Mouse (Mus musculus) spleen, postnatal 4 days (tissue): ENCODE results near the gene Akap8l.

Experiments used
- DNase-seq, 2 experiments: peaks; one replicate each; pipeline ENCODE4 v3.0.0; 2022; ENCODE audit warnings: low spot score in 2 of 2

Gene Akap8l

DNA sequence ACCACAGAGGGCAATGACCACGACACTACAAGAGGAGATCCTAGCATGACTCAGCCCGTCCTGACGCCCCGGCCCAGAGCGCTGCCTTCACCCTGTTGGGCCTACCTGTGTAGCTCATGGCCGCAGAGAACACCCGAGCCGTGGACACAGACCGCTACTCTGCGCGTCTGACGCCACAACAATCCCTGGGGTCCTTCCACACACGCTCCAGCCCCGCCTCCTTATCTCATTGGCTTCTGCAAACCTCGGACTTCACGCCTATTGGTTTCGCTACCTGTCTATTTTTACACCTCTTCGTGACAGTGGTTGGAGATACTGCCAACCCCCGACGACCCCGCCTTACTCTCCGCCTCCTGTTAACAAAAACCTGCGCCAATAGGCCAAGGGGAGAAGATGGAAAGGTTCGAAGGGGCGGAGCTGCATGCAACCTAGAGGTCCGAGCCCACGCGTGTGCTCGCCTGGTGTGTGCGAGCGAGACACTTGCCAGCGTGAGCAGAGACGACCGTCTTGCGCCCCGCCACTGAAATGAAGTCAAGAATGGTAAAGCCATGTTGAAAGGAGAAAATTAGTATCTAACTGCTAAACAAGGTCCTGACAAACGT is at the start of gene Akap8l:
TSS of gene Akap8l (minus strand) at position 226 of the 602 bp plus-strand sequence.
- DNase-seq, result peak; percentile 94

DNA sequence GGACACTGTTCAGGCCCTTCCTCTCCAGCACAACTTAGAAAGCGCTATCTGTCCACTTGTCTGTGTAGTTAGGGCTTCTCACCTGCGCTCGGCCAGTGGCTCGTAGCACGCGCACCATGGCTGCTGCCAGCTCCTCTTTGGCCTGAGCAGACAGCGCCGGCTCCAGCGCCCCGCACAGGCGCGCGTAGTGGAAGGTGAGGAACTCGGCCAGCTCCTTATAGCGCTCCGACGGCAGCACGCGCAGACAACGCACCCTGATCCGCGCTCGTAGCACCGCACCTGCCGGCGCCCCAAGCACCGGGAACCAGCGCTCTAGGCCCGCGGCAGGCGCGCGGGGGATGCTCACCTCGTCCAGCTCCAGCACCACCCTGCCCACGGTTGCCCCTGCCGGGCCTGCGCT is 45.9 kb upstream of the Akap8l start:
- no peak for DNase-seq

DNA sequence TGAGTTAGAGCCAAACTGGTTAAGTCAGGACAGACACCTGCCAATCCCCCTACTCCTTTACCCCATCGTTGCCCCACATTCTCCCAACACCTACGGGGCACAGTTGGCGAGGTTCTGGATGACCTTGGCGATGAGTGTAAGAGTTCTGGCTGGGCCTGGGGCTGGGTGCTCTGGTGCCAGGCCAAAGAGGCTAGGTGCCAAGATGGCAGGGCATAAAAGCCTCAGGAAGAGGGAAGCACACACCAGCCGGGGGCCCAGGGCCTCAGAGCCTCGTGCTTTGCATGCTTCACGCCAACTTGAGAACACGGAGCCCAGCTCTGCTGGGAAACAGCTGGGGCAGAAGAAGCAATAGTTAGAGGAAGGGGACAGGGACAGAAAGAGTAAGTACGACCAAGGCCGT is 43.5 kb upstream of the Akap8l start:
- no peak for DNase-seq

DNA sequence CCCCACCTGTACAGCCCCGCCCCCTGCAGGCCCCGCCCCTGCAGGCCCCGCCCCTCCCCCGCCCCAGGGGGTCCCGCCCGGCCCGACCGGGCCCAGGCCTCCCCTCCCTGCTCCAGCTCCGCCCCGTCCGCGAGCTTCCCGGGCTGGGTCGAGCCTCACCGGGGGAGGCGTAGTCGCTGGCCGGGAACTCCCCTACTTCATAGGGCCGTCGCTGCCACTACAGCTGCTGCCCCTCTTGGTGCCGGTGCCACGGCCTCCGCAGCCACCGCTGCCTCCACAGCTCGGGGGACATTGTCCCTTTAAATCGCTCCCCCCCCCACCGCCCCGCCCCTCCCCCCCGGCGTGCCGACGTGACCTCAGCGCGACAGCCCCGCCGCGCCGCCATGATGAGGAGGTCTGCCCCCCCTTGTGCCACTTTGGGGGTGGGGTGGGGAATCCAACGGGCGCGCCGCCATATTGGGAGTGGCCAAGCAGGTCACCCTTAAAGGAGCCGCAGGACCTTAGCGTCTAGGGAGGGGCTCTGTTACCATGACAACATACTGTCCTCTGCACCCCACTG is 38.8 kb upstream of the Akap8l start, which contains the start of gene Wiz:
TSS of gene Wiz (minus strand) at position 339 of the 559 bp plus-strand sequence.
- peak; percentile 89 to 93 for DNase-seq

DNA sequence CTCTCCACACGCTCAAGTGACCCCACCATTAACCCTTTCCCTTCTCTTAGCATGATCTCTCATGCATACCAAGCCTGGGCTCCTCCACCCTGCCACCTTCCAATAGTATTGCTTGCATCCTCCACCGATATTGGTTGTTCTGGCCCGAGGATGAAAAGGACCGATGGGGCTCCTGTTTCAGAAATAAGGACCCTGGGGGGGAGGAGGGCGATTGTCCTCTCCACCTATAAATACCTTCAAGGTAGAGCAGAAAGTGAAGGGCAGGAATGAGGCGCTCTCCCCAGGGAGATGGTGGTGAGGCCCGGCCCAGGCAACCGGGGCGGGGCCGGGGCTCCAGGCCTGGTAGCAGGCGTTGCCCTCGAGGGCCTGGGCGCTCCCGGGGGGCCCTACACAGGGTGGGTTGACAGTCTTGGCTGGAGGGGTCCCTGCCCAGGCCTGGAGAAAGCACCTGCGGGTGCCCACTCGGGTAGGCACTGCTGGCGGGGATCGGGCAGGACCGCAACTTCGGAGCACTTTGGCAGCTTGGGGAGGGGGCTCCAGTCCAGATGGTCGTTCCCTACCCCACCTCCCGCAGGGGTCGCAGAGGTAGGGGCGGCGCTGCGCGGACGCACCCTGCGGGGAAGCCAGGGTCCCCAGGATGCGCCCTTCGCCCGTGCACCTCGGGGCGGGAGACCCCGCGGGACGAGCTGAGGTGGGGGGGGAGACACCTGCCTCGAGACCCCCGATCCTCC is 38.1 kb upstream of the Akap8l start:
- peak; percentile 54 to 78 for DNase-seq

DNA sequence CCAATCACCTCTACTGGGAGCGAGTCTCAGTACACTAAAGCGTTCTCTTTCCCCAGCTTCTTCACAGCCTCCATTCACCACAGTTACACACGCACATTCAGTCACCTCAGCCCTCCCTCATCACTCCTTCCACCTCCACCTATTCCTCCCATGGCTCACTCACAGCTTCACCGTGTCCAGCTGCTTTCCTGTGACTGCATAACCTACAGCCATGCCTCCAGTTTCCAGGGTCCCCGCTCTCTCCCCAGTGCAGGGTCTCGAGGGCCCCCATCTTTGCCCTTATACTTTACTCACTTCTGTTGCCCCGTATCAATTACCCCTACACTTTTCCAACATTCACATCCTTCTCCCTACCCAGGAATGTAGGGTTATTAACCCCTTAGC is 37.6 kb upstream of the Akap8l start:
- DNase-seq, result peak in 1 of 2 experiments; percentile 11

DNA sequence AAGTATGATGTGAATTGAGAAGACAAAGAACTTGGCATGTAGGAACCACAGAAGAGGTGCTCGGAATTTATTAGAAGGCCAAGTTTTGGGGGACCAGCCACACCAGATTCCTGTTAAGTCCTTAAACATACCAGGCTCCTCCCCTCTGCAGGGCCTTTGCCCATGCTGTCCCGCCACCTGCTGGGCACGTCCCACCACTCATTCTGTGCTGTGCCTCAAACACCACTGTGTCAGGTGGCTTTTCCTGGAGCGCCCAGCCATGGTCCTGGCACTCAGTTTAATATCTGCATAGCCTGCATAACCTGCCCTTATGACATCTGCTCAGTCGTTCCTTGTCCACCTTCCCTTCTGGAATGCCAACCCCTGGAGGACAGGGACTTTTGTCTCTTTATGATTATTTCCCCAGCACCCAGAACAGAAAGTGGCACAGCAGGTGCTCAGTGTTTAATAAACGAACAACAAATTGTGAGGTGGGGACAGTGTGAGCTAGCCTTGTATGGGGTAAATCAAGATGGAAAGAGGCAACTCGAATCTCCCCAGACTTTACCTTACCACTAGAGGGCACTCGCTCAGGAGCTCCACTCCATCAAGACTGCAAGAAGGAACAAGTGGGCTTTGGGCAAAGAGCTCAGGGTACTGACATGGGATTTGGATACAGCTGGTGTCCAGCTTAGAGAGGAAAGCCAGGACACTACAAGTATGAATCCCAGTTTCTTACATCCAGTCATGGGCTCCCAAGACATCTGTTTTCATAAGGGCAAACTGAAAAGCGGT is 36.4 kb upstream of the Akap8l start:
- DNase-seq, result peak; percentile 55 to 74

DNA sequence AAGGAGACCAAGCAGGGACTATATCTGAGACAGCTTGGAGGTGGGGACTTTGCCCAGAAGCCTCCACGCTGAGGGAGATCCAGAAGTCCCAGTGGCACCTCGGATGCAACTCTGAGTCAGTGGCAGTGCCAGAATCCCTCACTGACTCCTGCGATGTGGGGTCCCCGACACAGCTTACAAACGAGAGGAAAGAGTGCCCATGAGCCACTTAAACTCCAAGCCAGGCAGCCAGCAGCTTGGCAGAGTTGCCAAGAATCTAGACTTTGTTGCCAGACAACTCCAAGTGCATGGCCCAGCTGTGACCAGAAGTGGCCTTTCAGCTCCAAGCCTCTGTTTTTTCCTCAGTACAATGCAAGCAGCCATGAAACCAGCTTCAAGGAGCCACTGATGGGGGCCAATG is 33.3 kb upstream of the Akap8l start:
- no peak for DNase-seq

DNA sequence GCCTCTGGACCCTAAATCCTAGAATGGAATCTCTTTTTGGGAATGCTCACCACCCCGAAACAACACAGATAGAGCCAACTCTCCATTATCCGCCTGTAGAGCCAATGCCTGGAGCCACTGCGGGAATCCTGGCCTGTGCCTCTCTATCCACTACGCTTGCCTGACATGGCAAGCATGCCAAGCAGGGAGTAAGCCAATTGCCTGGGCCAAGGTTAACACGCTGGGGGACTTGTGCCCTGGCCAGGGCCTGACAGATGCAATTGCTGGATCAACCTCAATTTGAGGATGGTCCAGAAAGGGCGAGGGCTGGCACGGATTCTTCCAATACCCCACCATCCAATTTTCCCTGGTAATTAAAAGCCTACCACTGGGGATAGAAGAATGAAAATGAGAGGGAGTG is 32.2 kb upstream of the Akap8l start:
- no peak for DNase-seq

DNA sequence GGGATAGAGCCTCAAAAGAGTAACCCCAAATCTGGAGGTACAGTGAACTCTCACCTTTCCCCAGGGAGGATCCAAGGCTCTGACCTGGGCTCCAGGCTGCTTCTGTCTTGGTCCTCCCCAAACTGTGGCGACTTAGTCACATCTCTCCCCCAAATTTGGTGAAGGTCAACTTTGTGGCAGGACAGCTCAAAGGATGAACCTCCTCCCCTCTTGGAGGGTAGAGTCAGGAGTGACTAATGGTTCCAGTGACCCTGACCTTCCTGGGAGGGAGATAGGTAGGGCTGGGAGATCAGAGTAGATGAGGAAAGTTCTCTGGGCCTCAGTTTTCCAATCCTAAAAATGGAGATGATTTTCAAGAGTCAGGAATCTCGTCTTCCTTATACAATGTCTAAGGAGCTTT is 28.4 kb upstream of the Akap8l start:
- DNase-seq, result no peak

DNA sequence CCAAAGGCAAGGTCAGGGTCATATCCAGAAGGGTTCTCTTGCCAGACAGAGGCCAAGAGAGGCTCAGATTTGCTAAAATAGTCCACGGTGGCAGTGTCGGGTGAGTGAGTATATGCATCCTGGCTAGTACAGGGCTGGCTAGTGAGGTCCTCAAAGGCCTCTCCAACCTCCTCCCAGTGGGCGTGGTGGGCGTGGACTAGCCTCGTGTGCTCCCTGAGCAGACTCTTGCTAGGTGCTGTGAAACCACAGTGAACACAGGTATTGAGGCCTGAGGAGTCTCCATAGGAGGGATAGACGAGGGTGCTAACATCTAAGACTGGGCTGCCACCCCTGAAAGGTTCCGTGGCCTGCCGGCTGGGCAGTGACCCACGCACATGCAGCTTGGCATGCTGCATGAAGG is 26.7 kb upstream of the Akap8l start:
- DNase-seq, result peak; percentile 18 to 57

DNA sequence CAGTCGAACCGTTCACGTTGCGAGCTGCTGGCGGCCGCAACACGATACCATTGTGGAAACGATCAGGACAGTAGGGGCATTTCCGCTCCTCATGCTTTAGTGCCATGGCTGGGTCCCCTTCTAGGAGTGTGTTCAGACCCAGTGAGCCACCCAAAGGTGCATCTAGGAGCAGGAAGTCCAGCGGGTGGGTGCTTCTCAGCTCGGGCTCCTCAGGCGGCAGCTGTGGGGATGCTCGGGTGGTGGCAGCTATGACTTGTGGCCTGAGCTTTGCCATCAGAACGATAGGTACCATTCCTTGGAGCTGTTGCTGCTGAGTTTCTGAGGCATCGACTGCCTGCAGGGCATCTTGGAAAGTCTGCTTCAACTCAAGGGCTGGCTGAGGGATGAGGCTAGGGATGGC is 26.1 kb upstream of the Akap8l start:
- peak; percentile 10 to 61 for DNase-seq

DNA sequence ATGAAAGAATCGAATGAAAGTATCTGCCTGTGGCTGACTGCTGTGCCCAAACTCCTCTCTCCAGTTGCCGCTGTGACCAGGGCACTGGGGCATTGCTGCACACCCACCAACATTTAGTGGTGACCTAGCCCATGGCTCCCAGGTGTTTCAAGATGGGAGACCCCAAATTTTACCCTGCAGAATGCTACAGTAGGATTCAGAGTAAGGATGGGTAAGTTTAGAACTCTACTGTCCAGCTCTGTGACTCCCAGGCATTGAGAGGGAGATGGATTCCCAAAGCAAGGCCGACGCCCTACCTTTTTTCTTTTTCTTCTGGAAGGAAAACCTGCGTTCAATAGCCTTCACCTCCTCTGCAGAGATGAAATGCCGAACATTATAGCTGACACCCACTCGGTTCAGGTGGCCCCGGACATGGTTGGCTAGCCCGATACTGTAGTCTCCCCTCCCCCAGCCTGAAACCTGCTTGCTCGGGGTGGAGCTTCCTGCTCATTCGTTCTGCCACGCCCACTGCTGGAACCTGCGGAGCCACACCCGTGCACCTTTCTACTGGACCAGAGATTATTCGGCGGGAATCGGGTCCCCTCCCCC is 18.7 kb upstream of the Akap8l start:
- DNase-seq, result peak in 1 of 2 experiments; percentile 9

DNA sequence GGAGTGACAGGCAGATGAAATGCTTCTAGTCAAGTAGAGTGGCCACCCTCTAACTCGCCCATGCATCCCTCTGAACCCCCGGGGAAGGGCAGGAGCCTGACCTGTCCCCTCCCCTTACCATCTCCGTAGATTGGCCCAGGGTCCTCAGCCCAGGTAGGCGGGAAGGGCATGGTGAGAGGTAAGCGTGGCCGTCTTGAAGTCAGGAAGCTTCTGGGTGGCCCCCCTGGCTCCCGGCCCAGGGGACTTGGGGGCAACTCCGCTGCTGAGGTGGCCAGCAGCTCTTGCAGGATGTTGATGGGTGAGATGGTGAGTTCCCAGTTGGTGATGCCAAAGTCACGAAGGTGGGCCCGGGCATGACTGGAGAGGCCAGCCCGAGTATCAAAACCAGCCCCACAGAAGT is 17.3 kb upstream of the Akap8l start:
- DNase-seq, result no peak

DNA sequence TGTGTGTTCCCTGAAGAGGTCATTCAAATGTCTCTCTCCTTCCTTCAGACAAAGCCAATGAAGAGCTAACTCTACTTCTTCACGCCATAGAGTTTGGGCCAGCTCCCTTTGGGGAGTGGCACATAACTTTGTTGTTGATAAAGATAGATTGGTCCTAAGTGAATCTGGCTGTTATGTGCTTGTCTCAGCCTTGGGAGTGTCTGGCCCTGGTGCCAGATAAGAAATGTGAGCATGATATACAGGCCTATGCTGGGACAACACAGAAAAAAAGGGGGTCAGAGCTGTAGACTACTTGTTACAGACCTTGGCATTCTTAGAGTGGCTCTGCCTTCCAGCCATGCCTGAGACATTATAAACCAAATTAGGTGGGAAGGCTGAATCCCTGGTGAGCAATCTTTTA is 14.9 kb upstream of the Akap8l start:
- DNase-seq, result no peak

DNA sequence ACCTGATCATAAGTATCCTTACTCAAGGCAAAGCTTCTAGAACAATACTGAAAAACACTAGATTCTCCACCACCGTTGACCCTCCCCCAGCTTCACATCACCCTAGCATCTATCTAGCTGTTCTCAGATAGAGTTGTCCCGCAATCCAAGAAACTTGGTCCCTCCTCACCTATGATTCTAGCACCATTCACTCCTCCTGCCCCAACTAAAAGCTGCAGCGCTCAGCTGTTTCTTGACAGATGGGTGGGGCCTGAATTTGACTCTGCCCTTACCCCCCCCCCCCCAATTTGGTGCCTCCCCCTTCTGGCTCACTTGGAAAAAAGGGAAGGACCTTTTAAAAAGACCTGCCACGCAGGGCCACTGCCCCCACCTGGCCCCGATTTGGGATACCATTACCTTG is 14.4 kb upstream of the Akap8l start:
- no peak for DNase-seq

DNA sequence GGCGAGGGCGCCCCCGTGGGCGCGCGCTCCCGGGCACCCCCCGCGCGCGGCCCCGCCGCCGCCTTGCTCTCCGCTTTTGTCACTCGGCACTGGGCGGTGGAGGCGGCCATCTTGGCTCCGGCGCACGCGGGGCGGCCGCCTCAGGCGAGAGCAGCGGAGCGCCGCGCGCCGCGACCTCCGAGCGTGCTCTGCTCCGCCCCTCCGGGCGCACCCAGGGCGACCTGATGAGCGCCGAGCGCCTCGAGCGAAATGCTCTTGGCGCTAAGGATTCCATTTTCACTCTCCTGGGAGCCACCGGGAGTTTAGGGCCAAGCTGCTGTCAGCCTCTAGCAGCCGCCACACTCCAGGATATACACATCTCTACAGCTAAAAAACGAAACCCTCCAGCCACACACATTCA is 13.9 kb upstream of the Akap8l start:
- DNase-seq, result peak; percentile 86 to 93

DNA sequence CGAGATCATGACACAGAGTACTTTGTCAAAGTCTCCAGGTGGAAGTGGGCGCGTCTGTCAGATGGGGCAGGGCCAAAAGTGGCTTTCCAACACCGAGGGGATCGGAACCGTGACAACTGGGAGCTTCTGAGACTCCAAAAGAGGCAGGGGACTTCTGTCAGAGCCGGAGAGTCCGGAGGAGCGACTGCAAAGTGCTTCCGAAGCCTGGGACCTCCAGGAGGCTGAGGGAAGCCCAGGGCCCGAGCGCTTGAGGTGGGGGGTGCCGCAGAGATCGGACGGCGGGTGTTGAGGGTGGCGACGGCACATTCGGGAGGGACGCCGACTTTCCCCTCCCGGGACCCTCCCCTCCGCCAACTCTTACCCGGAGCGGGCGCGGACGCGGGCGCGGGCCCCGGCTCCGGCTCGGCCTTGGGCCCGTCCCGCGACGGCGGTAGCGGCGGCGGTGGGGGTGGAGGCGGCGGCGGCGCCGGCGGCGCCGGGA is 13.5 kb upstream of the Akap8l start:
- peak in 1 of 2 experiments; percentile 70 for DNase-seq

DNA sequence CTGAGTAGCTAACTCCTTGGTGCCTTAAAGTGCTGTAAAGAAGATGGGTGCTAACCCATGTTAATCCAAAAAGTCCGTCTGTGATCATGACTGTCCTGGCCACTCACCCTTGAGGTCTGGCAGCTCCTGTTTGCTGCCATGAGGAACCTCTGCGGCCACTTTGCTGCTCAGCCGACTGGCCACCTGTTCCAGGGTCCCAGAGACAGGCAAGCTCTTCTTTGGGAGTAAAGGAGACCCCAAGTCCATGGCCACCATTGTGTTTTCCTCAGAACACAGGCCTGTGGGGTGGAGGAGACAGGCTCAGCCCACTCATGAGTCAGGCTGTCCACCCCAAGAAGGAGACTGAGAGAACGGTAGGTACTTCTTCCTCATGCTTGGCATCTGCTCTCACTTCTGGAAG is 12.3 kb upstream of the Akap8l start:
- DNase-seq, result peak in 1 of 2 experiments; percentile 11

DNA sequence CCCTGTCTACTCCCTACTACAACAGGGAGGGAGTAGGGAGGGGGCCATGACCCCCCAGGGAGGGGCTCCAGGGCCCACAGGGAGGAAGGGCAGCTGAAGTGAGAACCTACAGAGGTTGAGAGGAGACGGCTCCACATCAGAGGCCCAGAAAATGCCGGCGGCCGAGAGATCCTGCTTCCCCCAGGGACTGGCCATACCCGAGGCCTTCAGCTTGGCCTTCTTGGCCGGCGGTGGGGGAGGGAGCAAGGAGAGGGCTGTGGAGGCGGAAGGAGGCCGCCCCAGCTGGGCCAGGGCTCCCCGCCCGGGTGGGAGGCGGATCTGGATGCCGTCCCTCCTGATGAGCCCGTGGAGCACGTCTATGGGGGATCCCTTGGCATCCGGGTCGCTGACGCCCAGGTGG is 9.5 kb upstream of the Akap8l start:
- DNase-seq, result peak in 1 of 2 experiments; percentile 12

DNA sequence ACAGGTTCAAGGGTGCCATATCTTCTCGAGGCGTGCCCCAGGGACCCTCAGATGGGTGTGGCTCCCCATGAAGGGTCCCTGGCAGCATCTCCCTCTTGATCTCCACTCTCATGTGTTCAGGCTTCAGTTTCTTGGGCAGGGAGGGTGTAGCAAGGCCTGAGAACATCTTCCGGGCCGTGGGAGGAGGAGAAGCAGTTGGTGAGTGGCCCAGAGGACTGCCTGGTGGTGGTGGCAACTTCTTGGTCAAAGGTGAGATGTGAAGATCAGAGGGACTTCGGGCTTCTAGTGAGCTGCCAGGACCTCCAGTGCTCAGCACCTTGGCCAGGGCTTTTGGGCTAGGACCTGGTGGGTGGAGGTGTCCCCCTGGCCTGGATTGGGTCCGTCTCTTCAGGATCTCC is 8.5 kb upstream of the Akap8l start:
- peak in 1 of 2 experiments; percentile 10 for DNase-seq
